Mouse (Mus musculus) limb, embryonic 12.5 days (tissue): Measurements from ENCODE around the gene Gtf3c1. TPM values are rescaled to one million over a fixed set of nuclear protein-coding genes. Genes with fewer than 3 reads are reported as not detected.

Experiments
- ATAC-seq: fragments of 200-750 bp; cut with Nextera tagmentation; 2 replicates; pipeline ENCODE4 v1.8.0; 2017; ENCODE audit warnings: low read depth, moderate TSS enrichment; ENCODE audit not compliant: insufficient number of reproducible peaks, insufficient read depth, low FRiP score, low TSS enrichment
- H3K27ac ChIP-seq: fragments of 300-500 bp; sonication (generic); 2 replicates; pipeline ENCODE4 v1.5.1; 2016; ENCODE audit warnings: mild to moderate bottlenecking, moderate library complexity
- H3K27me3 ChIP-seq: fragments of 300-500 bp; sonication (generic); 2 replicates; pipeline ENCODE4 v1.6.1; 2016; ENCODE audit warnings: mild to moderate bottlenecking, moderate library complexity
- H3K36me3 ChIP-seq: fragments of 300-500 bp; sonication (generic); 2 replicates; pipeline ENCODE4 v1.6.1; 2016; ENCODE audit warnings: mild to moderate bottlenecking, moderate library complexity
- H3K4me1 ChIP-seq: fragments of 300-500 bp; sonication (generic); replicated peaks from 2 replicates; pipeline ENCODE4 v1.6.1; 2016
- H3K4me2 ChIP-seq: fragments of 300-500 bp; sonication (generic); 2 replicates; pipeline ENCODE4 v1.6.1; 2016; ENCODE audit warnings: mild to moderate bottlenecking, moderate library complexity
- H3K4me3 ChIP-seq: fragments of 300-500 bp; sonication (generic); replicated peaks from 2 replicates; pipeline ENCODE4 v1.5.1; 2016; ENCODE audit warnings: mild to moderate bottlenecking
- H3K9ac ChIP-seq: fragments of 300-500 bp; sonication (generic); replicated peaks from 2 replicates; pipeline ENCODE4 v1.6.1; 2016; ENCODE audit warnings: mild to moderate bottlenecking, moderate library complexity
- H3K9me3 ChIP-seq: fragments of 300-500 bp; sonication (generic); 2 replicates; pipeline ENCODE4 v1.6.1; 2016; ENCODE audit warnings: mild to moderate bottlenecking, moderate library complexity
- WGBS: fragments of 180-500 bp; shearing (Covaris S2); methylation state at CpG from one replicate; pipeline ENCODE4 v1.1.7; 2016; 5-methylcytosine and 5-hydroxymethylcytosine counted together
- polyA plus RNA-seq: library from polyadenylated mRNA; unstranded; fragments of >200 nt; fragmentation: Nextera tagmentation; extraction: Ambion mirVana; gene quantifications from 2 replicates; pipeline ENCODE4 v1.2.1, GENCODE M21; 2016

Gene Gtf3c1
- polyA plus RNA-seq, 1 experiment from 2014 or later = 48.1 TPM

GRCm38 (mm10) chr7:125618016-125618415 lies 89.6 kb downstream of the Gtf3c1 start:
- Histone ChIP-seq H3K27me3 (no peaks in the 10 kb centered on the region), H3K4me2 (no peak overlapping the region), H3K9ac (no peak overlapping the region), H3K4me1 (no peaks in the 10 kb centered on the region), H3K9me3 (no peaks in the 10 kb centered on the region), H3K4me3 (no peak overlapping the region), H3K27ac (no peak overlapping the region), H3K36me3 (no peaks in the 10 kb centered on the region)
- no peak for ATAC-seq
- 82% methylated on average over 7 of the region's 7 CpGs for WGBS

DNA sequence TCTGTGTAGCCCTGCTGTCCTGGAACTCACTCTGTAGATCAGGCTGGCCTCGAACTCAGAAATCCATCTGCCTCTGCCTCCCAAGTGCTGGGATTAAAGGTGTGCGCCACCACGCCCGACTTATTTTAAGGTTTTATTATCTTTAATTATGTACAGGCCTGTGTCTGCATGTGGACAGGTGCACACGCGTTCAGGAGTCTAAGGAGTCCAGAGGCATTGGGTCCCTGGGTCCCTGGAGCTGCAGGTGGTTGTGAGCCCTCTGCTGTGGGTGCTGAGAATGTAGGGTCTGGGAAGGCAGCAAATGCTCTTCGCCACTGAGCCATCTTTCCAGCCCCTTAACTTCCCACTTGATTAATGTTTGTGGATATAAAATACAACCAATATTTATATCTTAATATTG lies 92.1 kb downstream of the Gtf3c1 start:
- Histone ChIP-seq H3K27ac (no peak overlapping the region), H3K36me3 (no peaks in the 10 kb centered on the region), H3K9ac (no peak overlapping the region), H3K27me3 (no peaks in the 10 kb centered on the region), H3K4me3 (no peak overlapping the region), H3K4me1 (no peaks in the 10 kb centered on the region), H3K9me3 (no peaks in the 10 kb centered on the region), H3K4me2 (no peak overlapping the region)
- 83% methylated on average over 7 of the region's 7 CpGs for WGBS
- no peak for ATAC-seq

DNA sequence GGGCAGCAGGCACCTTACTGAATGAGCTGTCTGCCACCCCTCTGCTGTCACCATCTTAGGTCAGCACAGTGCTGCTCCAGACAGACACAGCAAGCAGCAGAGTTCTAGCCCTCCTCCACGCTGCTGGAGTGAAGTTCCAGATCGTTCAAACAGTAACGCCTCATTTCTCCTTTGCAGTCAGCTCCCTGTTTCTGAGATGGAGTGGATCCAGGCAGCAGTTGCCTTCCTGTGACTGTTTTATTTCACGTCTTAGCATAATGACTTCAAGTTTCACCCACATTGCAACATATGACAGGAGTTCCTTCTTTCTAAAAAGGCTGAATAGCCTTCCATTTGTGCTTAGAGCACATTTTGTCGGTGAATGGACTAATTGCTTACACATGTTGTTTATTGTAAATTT lies 94.0 kb downstream of the Gtf3c1 start:
- Histone ChIP-seq H3K27ac (no peak overlapping the region), H3K36me3 (no peaks in the 10 kb centered on the region), H3K27me3 (no peaks in the 10 kb centered on the region), H3K9ac (no peak overlapping the region), H3K9me3 (no peaks in the 10 kb centered on the region), H3K4me1 (no peaks in the 10 kb centered on the region), H3K4me3 (no peak overlapping the region), H3K4me2 (no peak overlapping the region)
- WGBS = 56% methylated on average over 5 of the region's 5 CpGs
- ATAC-seq = no peak

- H3K9ac ChIP-seq = no peak overlapping the region
- no peaks in the 10 kb centered on the region for H3K4me1 ChIP-seq
- no peaks in the 10 kb centered on the region for H3K9me3 ChIP-seq
- H3K4me3 ChIP-seq = no peak overlapping the region
- no peak for ATAC-seq
- H3K36me3 ChIP-seq = no peaks in the 10 kb centered on the region
- no peak overlapping the region for H3K4me2 ChIP-seq
- no peaks in the 10 kb centered on the region; the same call in 1 of the 2 replicates for H3K27me3 ChIP-seq
- WGBS = 90% methylated on average over 4 of the region's 4 CpGs
- no peak overlapping the region for H3K27ac ChIP-seq
Measured at GRCm38 (mm10) chr7:125608183-125608688, 99.3 kb downstream of the Gtf3c1 start.

DNA sequence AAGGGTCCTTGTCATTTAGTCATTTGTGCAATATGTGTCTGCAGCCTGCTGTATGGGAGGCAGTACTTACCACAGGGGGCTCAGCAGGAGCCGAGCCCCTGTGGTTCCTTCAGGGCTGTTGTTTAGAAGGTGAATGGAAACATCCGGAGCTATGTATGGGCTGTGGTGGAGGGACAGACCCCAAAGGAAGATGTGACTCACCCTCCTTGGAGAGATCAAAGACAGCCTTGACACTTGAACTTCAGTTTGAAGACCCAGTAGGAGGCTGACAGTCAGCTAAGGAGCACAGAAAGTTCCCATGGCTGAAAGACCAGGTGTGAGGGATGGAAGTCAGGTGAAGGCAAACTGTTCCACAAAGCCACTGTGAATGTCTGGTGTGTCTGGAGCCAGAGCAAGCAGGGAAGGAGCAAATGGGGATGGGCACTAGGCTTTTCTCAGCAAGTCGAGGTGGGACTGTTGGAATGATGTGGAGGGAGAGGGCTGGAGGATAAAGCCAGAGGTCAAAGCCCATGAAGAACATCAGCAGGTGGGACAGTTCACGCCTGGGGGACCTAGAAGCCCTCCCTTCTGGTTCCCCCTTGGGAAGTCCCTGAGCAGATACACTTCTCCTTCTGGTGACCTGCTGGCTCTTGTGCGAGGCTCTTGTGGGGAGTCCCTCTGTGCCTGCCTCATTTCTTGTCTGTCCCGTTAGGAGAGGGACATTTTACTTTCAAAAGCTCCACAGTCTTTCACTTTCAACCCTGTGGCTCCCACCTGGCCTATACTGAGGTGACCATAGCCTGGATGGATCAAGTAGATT lies 100.0 kb downstream of the Gtf3c1 start:
- Histone ChIP-seq H3K27me3 (no peaks in the 10 kb centered on the region; the same call in 1 of the 2 replicates), H3K9ac (no peak overlapping the region), H3K4me1 (no peaks in the 10 kb centered on the region), H3K4me3 (no peak overlapping the region), H3K9me3 (no peaks in the 10 kb centered on the region), H3K4me2 (no peak overlapping the region), H3K36me3 (no peaks in the 10 kb centered on the region), H3K27ac (no peak overlapping the region)
- no peak for ATAC-seq
- 60% methylated on average over 6 of the region's 6 CpGs for WGBS

DNA sequence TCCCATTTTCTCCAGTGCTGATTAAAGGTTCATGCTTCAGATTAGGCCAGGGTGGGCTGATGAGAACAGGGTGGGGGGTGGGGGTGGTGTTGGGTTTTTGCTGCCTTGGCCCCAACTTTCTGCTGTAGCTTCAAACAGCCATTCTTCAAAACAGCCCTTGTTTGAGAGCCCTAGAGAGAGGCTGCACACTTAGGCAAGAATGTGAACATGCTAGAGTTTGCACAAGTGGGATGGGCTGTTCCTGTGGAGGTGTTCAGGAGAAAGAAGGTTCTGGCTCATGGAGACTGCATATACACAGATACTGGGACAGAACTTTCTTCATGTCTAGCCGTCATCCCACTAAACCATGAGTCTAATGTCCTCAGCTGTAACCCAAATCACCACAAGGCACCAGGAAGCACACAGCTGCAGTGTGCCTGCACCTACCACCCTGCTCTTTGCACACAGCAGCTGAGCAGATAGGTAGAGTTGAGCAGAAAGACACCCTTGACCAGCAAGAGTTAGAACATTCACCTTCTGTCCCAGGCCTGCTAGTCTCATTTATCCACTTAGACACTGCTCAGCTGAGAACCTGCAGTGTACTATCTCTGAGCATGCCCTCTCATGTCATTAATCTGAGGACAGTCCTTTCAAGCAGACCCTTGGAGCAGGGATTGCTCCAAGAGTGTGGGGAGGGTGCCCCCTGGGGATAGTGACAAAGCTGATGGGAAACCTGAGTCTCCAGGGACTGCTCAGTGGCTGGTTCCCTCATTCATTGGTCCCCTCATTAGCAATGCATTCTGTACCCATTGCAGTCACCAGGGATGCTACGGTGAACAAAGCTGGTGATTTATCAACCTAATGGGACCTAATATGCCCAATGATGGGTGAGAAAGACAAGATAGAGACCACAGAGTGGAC lies 101.1 kb downstream of the Gtf3c1 start:
- no peak for ATAC-seq
- no peak overlapping the region for H3K27ac ChIP-seq
- no peak overlapping the region for H3K4me2 ChIP-seq
- WGBS = 82% methylated on average over 2 of the region's 2 CpGs
- no peaks in the 10 kb centered on the region for H3K36me3 ChIP-seq
- no peaks in the 10 kb centered on the region for H3K4me1 ChIP-seq
- no peak overlapping the region for H3K4me3 ChIP-seq
- H3K27me3 ChIP-seq = no peaks in the 10 kb centered on the region; the same call in 1 of the 2 replicates
- H3K9me3 ChIP-seq = no peaks in the 10 kb centered on the region
- no peak overlapping the region for H3K9ac ChIP-seq

- H3K27ac ChIP-seq = no peak overlapping the region
- no peak overlapping the region for H3K4me2 ChIP-seq
- H3K4me1 ChIP-seq = no peaks in the 10 kb centered on the region
- H3K9me3 ChIP-seq = no peaks in the 10 kb centered on the region
- H3K4me3 ChIP-seq = no peak overlapping the region
- no peak for ATAC-seq
- H3K27me3 ChIP-seq = no peaks in the 10 kb centered on the region; the same call in 1 of the 2 replicates
- WGBS = 41% methylated on average over 4 of the region's 4 CpGs
- no peak overlapping the region for H3K9ac ChIP-seq
- no peaks in the 10 kb centered on the region for H3K36me3 ChIP-seq
Measured at GRCm38 (mm10) chr7:125605725-125606139, 101.8 kb downstream of the Gtf3c1 start.

- Histone ChIP-seq H3K4me2 (no peak overlapping the region), H3K4me3 (no peak overlapping the region), H3K9me3 (no peaks in the 10 kb centered on the region), H3K4me1 (no peaks in the 10 kb centered on the region), H3K27me3 (no peaks in the 10 kb centered on the region; the same call in 1 of the 2 replicates), H3K27ac (no peak overlapping the region), H3K9ac (no peak overlapping the region), H3K36me3 (no peaks in the 10 kb centered on the region)
- ATAC-seq = no peak
- WGBS = 80% methylated on average over 12 of the region's 12 CpGs
Measured at GRCm38 (mm10) chr7:125604362-125605319, 102.9 kb downstream of the Gtf3c1 start.

- Histone ChIP-seq H3K9ac (no peak within 1 kb of the TSS), H3K27ac (no peak within 1 kb of the TSS), H3K9me3 (no peaks in the 10 kb centered on the region), H3K36me3 (no peaks in the 10 kb centered on the region), H3K4me2 (no peak within 1 kb of the TSS), H3K4me3 (no peak within 1 kb of the TSS), H3K4me1 (no peaks in the 10 kb centered on the region), H3K27me3 (no peaks in the 10 kb centered on the region; the same call in 1 of the 2 replicates)
- ATAC-seq = no peak
- 70% methylated on average over 11 of the region's 11 CpGs for WGBS
Measured at GRCm38 (mm10) chr7:125603185-125603631, 104.4 kb downstream of the Gtf3c1 start, which contains the start of gene Il21r. TSS of gene Il21r (plus strand) at chr7:125603429.

- no peak for ATAC-seq
- no peak overlapping the region for H3K4me3 ChIP-seq
- no peaks in the 10 kb centered on the region for H3K4me1 ChIP-seq
- no peaks in the 10 kb centered on the region for H3K36me3 ChIP-seq
- no peak overlapping the region for H3K27ac ChIP-seq
- H3K27me3 ChIP-seq = no peaks in the 10 kb centered on the region; the same call in 1 of the 2 replicates
- WGBS = 79% methylated on average over 11 of the region's 11 CpGs
- no peak overlapping the region for H3K4me2 ChIP-seq
- no peak overlapping the region for H3K9ac ChIP-seq
- no peaks in the 10 kb centered on the region for H3K9me3 ChIP-seq
Measured at GRCm38 (mm10) chr7:125601821-125602448, 105.6 kb downstream of the Gtf3c1 start.
